Mouse (Mus musculus): ENCODE measurements at regions not wholly inside any gene's neighbourhood (a gene's known extent, or its start where the extent isn't known, plus 50 kb on each side); places are given as distances from the start of the nearest gene placed in this dataset.

- H3K9me3 ChIP-seq (ENCODE audit: control insufficient read depth, low read length): no peaks in the 10 kb centered on the region; the same call in 1 of the 2 replicates
- no peak overlapping the region for H3K4me3 ChIP-seq (ENCODE audit: low read depth, low read length)
- ATAC-seq (ENCODE audit: low FRiP score): no peak
- H3K4me2 ChIP-seq: no peak overlapping the region
- no peaks in the 10 kb centered on the region for H3K27me3 ChIP-seq (ENCODE audit: control insufficient read depth, insufficient read depth, low read length)
- whole genome bisulfite sequencing: 77% methylated on average over 7 of the region's 7 CpGs
- DNase-seq (ENCODE audit: low spot score, missing footprints): peak; percentile 17
- H3K27ac ChIP-seq (ENCODE audit: low read depth, low read length): no peak overlapping the region
- H3K9ac ChIP-seq (ENCODE audit: low read length): no peak overlapping the region
- no peaks in the 10 kb centered on the region for H3K4me1 ChIP-seq (ENCODE audit: control insufficient read depth, insufficient read depth, low read length)
- no peaks in the 10 kb centered on the region for H3K36me3 ChIP-seq (ENCODE audit: control insufficient read depth, insufficient read depth, low read length)
These were observed 233.4 kb downstream of the Cryba4 start for GRCm38 (mm10) chr5:112018925-112019324.

DNA sequence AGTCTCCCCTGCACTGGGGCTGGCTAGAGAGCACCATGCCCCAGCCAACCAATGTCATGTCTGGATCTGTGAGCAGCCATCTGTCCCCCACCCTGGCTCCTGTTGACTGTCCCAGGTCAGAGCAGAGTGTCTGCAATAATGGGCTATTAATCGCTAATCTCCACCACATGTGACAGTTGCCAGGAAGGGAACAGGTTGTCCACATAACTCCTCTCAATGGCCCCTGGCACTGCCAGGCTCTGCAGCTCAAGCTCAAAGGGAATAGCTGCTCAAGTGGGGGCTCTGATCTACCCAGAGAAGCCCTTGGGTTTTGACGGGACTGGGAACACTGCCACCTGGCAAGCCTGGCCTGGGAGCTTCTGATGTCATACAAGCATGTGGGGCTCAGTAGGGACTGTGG, 231.4 kb downstream of the Cryba4 start:
- Histone ChIP-seq H3K4me2 (no peak overlapping the region), H3K4me3 (ENCODE audit: low read depth, low read length) (no peak overlapping the region), H3K9ac (ENCODE audit: low read length) (no peak overlapping the region), H3K4me1 (ENCODE audit: control insufficient read depth, insufficient read depth, low read length) (no peaks in the 10 kb centered on the region), H3K27ac (ENCODE audit: low read depth, low read length) (no peak overlapping the region), H3K27me3 (ENCODE audit: control insufficient read depth, insufficient read depth, low read length) (no peaks in the 10 kb centered on the region), H3K36me3 (ENCODE audit: control insufficient read depth, insufficient read depth, low read length) (no peaks in the 10 kb centered on the region), H3K9me3 (ENCODE audit: control insufficient read depth, low read length) (no peaks in the 10 kb centered on the region)
- DNase-seq (ENCODE audit: low spot score, missing footprints) (no peak), ATAC-seq (ENCODE audit: low FRiP score) (no peak)
- 81% methylated on average over 2 of the region's 2 CpGs for WGBS

DNA sequence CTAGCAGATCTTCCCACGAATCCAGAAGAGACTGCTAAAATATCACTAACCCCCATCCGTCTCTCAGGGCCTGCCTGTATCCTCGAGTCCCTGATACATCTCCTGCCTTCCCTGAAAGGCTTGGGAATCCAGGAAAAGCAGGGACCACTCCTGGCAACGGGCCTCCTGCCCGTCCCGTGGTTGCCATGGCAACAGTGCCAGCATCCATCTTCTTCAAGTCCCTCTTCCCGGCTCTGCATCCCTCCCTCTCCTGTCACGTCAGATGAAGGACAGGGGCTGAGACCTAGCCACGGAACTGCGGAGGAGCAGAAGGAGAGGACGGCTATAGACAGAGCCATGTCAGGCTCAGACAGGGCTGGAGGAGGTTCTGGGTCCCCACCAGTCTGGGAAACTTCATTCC, 222.4 kb downstream of the Cryba4 start:
- no peak overlapping the region for H3K9ac ChIP-seq (ENCODE audit: low read length)
- peaks cover 4% of the 10 kb centered on the region; the same call in 1 of the 2 replicates for H3K4me1 ChIP-seq (ENCODE audit: control insufficient read depth, insufficient read depth, low read length)
- H3K36me3 ChIP-seq (ENCODE audit: control insufficient read depth, insufficient read depth, low read length): no peaks in the 10 kb centered on the region
- no peak overlapping the region for H3K27ac ChIP-seq (ENCODE audit: low read depth, low read length)
- no peak overlapping the region for H3K4me3 ChIP-seq (ENCODE audit: low read depth, low read length)
- no peak overlapping the region for H3K4me2 ChIP-seq
- WGBS: 32% methylated on average over 11 of the region's 11 CpGs
- peak; percentile 87 for DNase-seq (ENCODE audit: low spot score, missing footprints)
- H3K27me3 ChIP-seq (ENCODE audit: control insufficient read depth, insufficient read depth, low read length): no peaks in the 10 kb centered on the region
- H3K9me3 ChIP-seq (ENCODE audit: control insufficient read depth, low read length): no peaks in the 10 kb centered on the region
- ATAC-seq (ENCODE audit: low FRiP score): peak; percentile 30; the same call in 1 of the 2 replicates

DNA sequence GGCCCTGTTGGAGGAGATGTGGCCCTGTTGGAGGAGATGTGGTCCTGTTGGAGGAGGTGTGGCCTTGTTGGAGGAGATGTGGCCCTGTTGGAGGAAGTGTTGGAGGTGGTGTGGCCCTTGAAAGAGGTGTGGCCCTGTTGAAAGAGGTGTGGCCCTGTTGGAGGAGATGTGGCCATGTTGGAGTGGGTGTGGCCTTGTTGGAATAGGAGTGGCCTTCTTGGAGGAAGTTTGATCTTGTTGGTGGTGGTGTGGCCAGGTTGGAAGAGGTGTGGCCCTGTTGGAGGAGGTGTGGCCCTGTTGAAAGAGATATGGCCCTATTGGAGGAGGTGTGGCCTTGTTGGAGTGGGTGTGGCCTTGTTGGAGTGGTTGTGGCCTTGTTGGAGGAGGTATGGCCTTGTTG, 220.3 kb downstream of the Cryba4 start:
- Histone ChIP-seq H3K4me1 (ENCODE audit: control insufficient read depth, insufficient read depth, low read length) (peaks cover 4% of the 10 kb centered on the region; the same call in 1 of the 2 replicates), H3K9me3 (ENCODE audit: control insufficient read depth, low read length) (no peaks in the 10 kb centered on the region), H3K4me2 (no peak overlapping the region), H3K27ac (ENCODE audit: low read depth, low read length) (no peak overlapping the region), H3K27me3 (ENCODE audit: control insufficient read depth, insufficient read depth, low read length) (no peaks in the 10 kb centered on the region), H3K9ac (ENCODE audit: low read length) (no peak overlapping the region), H3K36me3 (ENCODE audit: control insufficient read depth, insufficient read depth, low read length) (no peaks in the 10 kb centered on the region), H3K4me3 (ENCODE audit: low read depth, low read length) (no peak overlapping the region)
- DNase-seq (ENCODE audit: low spot score, missing footprints) (no peak), ATAC-seq (ENCODE audit: low FRiP score) (no peak)

DNA sequence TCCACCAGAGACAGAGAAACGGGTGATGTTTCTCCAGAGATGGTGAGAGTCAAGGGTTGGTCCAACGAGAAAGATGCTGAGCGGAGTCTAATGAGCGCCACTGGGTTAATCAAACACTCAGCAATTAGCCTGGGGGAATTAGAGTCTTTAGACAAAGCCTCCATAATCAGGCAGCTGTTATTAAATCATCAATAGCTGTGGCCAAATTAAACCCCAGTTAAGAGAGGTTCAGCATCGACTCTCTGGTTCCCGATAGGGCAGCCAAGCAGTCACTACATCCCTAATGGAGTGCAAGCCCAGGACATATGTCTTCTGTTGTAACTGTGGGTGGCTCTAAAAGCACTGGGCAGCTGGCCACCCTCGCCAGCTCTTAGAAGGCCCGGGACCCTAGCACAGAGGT, 216.9 kb downstream of the Cryba4 start:
- H3K4me3 ChIP-seq (ENCODE audit: low read depth, low read length): no peak overlapping the region
- no peaks in the 10 kb centered on the region for H3K36me3 ChIP-seq (ENCODE audit: control insufficient read depth, insufficient read depth, low read length)
- no peak for ATAC-seq (ENCODE audit: low FRiP score)
- no peak overlapping the region for H3K4me2 ChIP-seq
- H3K4me1 ChIP-seq (ENCODE audit: control insufficient read depth, insufficient read depth, low read length): no peaks in the 10 kb centered on the region
- H3K27me3 ChIP-seq (ENCODE audit: control insufficient read depth, insufficient read depth, low read length): no peaks in the 10 kb centered on the region
- no peak overlapping the region for H3K27ac ChIP-seq (ENCODE audit: low read depth, low read length)
- DNase-seq (ENCODE audit: low spot score, missing footprints): peak; percentile 35
- H3K9ac ChIP-seq (ENCODE audit: low read length): no peak overlapping the region
- 83% methylated on average over 8 of the region's 8 CpGs for WGBS
- H3K9me3 ChIP-seq (ENCODE audit: control insufficient read depth, low read length): no peaks in the 10 kb centered on the region

- Histone ChIP-seq H3K36me3 (ENCODE audit: control insufficient read depth, insufficient read depth, low read length) (no peaks in the 10 kb centered on the region), H3K27me3 (ENCODE audit: control insufficient read depth, insufficient read depth, low read length) (no peaks in the 10 kb centered on the region), H3K27ac (ENCODE audit: low read depth, low read length) (no peak overlapping the region), H3K9me3 (ENCODE audit: control insufficient read depth, low read length) (no peaks in the 10 kb centered on the region), H3K4me1 (ENCODE audit: control insufficient read depth, insufficient read depth, low read length) (peaks cover 6% of the 10 kb centered on the region; the same call in 1 of the 2 replicates), H3K9ac (ENCODE audit: low read length) (no peak overlapping the region), H3K4me2 (no peak overlapping the region), H3K4me3 (ENCODE audit: low read depth, low read length) (no peak overlapping the region)
- no peak for ATAC-seq (ENCODE audit: low FRiP score)
- WGBS: 73% methylated on average over 8 of the region's 8 CpGs
- DNase-seq (ENCODE audit: low spot score, missing footprints): peak; percentile 69
These were observed 215.2 kb downstream of the Cryba4 start for GRCm38 (mm10) chr5:112037080-112037479.

DNA sequence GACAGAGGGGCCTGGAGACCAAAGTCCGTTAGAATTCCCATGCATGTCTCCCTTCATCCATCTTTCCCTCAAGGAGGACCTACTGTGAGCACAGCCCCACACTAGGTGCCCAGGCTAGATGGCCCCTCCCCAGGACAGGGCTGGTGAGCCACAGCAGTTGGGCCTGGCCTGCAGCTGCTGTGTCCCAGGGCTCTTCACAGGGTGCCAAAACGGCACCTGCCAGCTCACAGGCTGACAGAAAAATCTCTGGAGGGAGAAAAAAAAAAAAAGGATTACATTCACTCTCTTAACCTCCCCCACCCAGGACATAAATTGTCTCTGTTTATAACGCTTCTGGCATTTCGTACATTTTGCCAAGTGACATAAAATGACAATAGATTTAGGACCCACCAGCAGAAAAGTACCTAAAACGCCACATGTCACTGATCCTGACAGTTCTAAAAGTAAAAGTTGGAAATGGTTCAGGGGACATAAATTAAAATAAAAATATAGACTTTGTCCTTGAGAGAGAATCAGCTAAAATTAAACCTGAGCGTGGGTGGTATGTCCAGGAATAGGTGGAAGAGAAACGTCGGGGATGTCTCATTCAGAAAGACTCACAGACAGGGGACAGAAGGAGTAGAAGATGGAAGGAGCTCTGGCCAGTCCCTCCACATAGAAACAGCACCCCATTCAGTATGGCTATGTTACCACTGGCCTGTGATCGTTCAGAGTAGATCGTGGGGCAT, 212.5 kb downstream of the Cryba4 start:
- H3K9ac ChIP-seq (ENCODE audit: low read length): no peak overlapping the region
- H3K4me2 ChIP-seq: no peak overlapping the region
- no peaks in the 10 kb centered on the region for H3K9me3 ChIP-seq (ENCODE audit: control insufficient read depth, low read length)
- no peak overlapping the region for H3K4me3 ChIP-seq (ENCODE audit: low read depth, low read length)
- DNase-seq (ENCODE audit: low spot score, missing footprints): no peak
- H3K27ac ChIP-seq (ENCODE audit: low read depth, low read length): no peak overlapping the region
- no peak for ATAC-seq (ENCODE audit: low FRiP score)
- WGBS: 75% methylated on average over 10 of the region's 10 CpGs
- H3K36me3 ChIP-seq (ENCODE audit: control insufficient read depth, insufficient read depth, low read length): no peaks in the 10 kb centered on the region
- H3K4me1 ChIP-seq (ENCODE audit: control insufficient read depth, insufficient read depth, low read length): peaks cover 6% of the 10 kb centered on the region; the same call in 1 of the 2 replicates
- no peaks in the 10 kb centered on the region for H3K27me3 ChIP-seq (ENCODE audit: control insufficient read depth, insufficient read depth, low read length)

- Histone ChIP-seq H3K9ac (ENCODE audit: low read length) (no peak overlapping the region), H3K4me1 (ENCODE audit: control insufficient read depth, insufficient read depth, low read length) (peaks cover 6% of the 10 kb centered on the region; the same call in 1 of the 2 replicates), H3K27ac (ENCODE audit: low read depth, low read length) (no peak overlapping the region), H3K27me3 (ENCODE audit: control insufficient read depth, insufficient read depth, low read length) (no peaks in the 10 kb centered on the region), H3K9me3 (ENCODE audit: control insufficient read depth, low read length) (no peaks in the 10 kb centered on the region), H3K4me3 (ENCODE audit: low read depth, low read length) (no peak overlapping the region), H3K36me3 (ENCODE audit: control insufficient read depth, insufficient read depth, low read length) (no peaks in the 10 kb centered on the region), H3K4me2 (no peak overlapping the region)
- no peak for DNase-seq (ENCODE audit: low spot score, missing footprints)
- ATAC-seq (ENCODE audit: low FRiP score): no peak
- WGBS: 59% methylated on average over 1 of the region's 1 CpGs
These were observed 211.6 kb downstream of the Cryba4 start for GRCm38 (mm10) chr5:112040678-112041077.

GRCm38 (mm10) chr5:112041285-112041684, 211.0 kb downstream of the Cryba4 start:
- Histone ChIP-seq H3K36me3 (ENCODE audit: control insufficient read depth, insufficient read depth, low read length) (no peaks in the 10 kb centered on the region), H3K27ac (ENCODE audit: low read depth, low read length) (no peak overlapping the region), H3K4me1 (ENCODE audit: control insufficient read depth, insufficient read depth, low read length) (peaks cover 6% of the 10 kb centered on the region; the same call in 1 of the 2 replicates), H3K4me2 (no peak overlapping the region), H3K27me3 (ENCODE audit: control insufficient read depth, insufficient read depth, low read length) (no peaks in the 10 kb centered on the region), H3K9me3 (ENCODE audit: control insufficient read depth, low read length) (no peaks in the 10 kb centered on the region), H3K4me3 (ENCODE audit: low read depth, low read length) (no peak overlapping the region), H3K9ac (ENCODE audit: low read length) (no peak overlapping the region)
- DNase-seq (ENCODE audit: low spot score, missing footprints): no peak
- ATAC-seq (ENCODE audit: low FRiP score): peak; percentile 74
- 41% methylated on average over 4 of the region's 4 CpGs for WGBS
